Mouse (Mus musculus) lung, embryonic 14.5 days (tissue): Measurements from ENCODE around the gene Ctdsp1. TPM values are rescaled to one million over a fixed set of nuclear protein-coding genes. Genes with fewer than 3 reads are reported as not detected.

Experiments used
- ATAC-seq: fragments of 200-750 bp; cut with Nextera tagmentation; 2 replicates; pipeline ENCODE4 v1.8.0; 2017; ENCODE audit warnings: mild to moderate bottlenecking, moderate TSS enrichment, moderate library complexity; ENCODE audit not compliant: insufficient read depth
- DNase-seq: peaks from one replicate; pipeline ENCODE4 v3.0.0-alpha.2; 2015
- H3K27ac ChIP-seq: fragments of 300-500 bp; sonication (generic); 2 replicates; pipeline ENCODE4 v1.5.1; 2014; ENCODE audit warnings: low read depth, mild to moderate bottlenecking, moderate library complexity
- H3K27me3 ChIP-seq: fragments of 300-500 bp; sonication (generic); 2 replicates; pipeline ENCODE4 v1.6.1; 2014; ENCODE audit warnings: low read length, control low read depth; ENCODE audit not compliant: insufficient read depth
- H3K36me3 ChIP-seq: fragments of 300-500 bp; sonication (generic); 2 replicates; pipeline ENCODE4 v1.6.1; 2014; ENCODE audit warnings: control low read depth; ENCODE audit not compliant: insufficient read depth
- H3K4me1 ChIP-seq: fragments of 300-500 bp; sonication (generic); 2 replicates; pipeline ENCODE4 v1.6.1; 2014; ENCODE audit warnings: antibody characterized with exemption, control low read depth; ENCODE audit not compliant: insufficient read depth
- H3K4me2 ChIP-seq: fragments of 300-500 bp; sonication (generic); 2 replicates; pipeline ENCODE4 v1.6.1; 2014; ENCODE audit warnings: mild to moderate bottlenecking
- H3K4me3 ChIP-seq: fragments of 300-500 bp; sonication (generic); 2 replicates; pipeline ENCODE4 v1.5.1; 2014; ENCODE audit warnings: low read depth, low read length
- H3K9ac ChIP-seq: fragments of 300-500 bp; sonication (generic); 2 replicates; pipeline ENCODE4 v1.6.1; 2014
- H3K9me3 ChIP-seq: fragments of 300-500 bp; sonication (generic); 2 replicates; pipeline ENCODE4 v1.6.1; 2016; ENCODE audit warnings: low read depth, low read length, control low read depth
- CTCF ChIP-seq: IDR thresholded peaks from 2 replicates; pipeline ENCODE4 v1.5.1; 2016; ENCODE audit warnings: antibody characterized with exemption, low read depth
- WGBS: fragments of 180-500 bp; shearing (Covaris S2); extraction: QIAGEN DNeasy Blood & Tissue Kit; methylation state at CpG from one replicate; pipeline ENCODE4 v1.1.7; 2014; 5-methylcytosine and 5-hydroxymethylcytosine counted together
- polyA plus RNA-seq: library from polyadenylated mRNA; unstranded; fragments of >200 nt; fragmentation: Nextera tagmentation; extraction: Ambion mirVana; gene quantifications from 2 replicates; pipeline ENCODE4 v1.2.1, GENCODE M21; 2014

Ctdsp1 gene
- polyA plus RNA-seq, 1 experiment from 2014 or later = 102 TPM

DNA sequence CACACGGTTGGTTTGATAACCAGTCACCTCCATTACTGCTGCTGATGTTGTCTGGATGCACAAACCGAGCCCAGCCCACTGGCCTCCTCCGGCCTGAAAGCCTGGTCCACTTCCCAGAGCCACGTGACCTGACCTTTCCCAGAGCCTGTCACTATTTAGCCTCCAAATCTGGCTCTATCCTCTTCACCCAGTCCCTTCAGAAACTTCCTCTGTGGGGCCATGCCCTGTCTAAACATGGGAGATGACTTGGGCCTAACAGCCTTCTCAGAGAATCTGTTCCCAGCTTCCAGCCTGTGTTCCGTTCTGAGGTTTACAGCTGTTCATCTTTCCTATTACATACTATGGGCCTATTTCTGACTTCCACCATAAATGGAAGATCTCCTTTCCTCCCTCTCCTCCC, 27.9 kb upstream of the Ctdsp1 start:
- H3K4me1 ChIP-seq = peaks cover 6% of the 10 kb centered on the region; the same call in 1 of the 2 replicates
- H3K9me3 ChIP-seq = no peaks in the 10 kb centered on the region
- no peaks in the 10 kb centered on the region for H3K27me3 ChIP-seq
- no peak overlapping the region for H3K4me2 ChIP-seq
- H3K4me3 ChIP-seq = no peak overlapping the region
- no peak overlapping the region for H3K9ac ChIP-seq
- no peak overlapping the region for H3K27ac ChIP-seq
- no peak for TF ChIP-seq CTCF
- H3K36me3 ChIP-seq = no peaks in the 10 kb centered on the region
- WGBS = 66% methylated on average over 5 of the region's 5 CpGs
- ATAC-seq (no peak), DNase-seq (no peak)

DNA sequence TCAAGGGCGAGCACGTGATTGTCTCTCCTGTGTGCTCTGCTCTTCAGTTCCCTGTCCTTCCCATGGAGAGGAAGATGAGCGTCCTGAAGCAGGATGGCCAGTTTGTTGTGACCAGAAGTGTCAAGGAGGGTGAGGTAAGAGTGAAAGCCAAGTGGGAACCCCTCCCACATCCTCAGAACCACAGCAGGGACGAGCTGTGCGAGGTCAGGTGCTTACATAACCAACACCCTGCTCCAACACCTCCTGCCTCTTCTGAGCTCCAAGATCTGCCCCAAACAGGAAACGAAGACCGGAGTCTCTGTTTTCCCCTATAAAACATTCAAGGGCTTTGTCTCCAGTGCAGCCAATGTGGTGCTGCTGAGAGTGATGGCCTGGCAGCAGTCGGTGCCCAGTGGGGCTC, 27.0 kb upstream of the Ctdsp1 start:
- ATAC-seq (no peak), DNase-seq (no peak)
- Histone ChIP-seq H3K9ac (no peak overlapping the region), H3K4me1 (peaks cover 6% of the 10 kb centered on the region; the same call in 1 of the 2 replicates), H3K4me3 (no peak overlapping the region), H3K9me3 (no peaks in the 10 kb centered on the region), H3K4me2 (no peak overlapping the region), H3K27ac (no peak overlapping the region), H3K27me3 (no peaks in the 10 kb centered on the region), H3K36me3 (no peaks in the 10 kb centered on the region)
- TF ChIP-seq CTCF = no peak
- WGBS = 57% methylated on average over 8 of the region's 8 CpGs

DNA sequence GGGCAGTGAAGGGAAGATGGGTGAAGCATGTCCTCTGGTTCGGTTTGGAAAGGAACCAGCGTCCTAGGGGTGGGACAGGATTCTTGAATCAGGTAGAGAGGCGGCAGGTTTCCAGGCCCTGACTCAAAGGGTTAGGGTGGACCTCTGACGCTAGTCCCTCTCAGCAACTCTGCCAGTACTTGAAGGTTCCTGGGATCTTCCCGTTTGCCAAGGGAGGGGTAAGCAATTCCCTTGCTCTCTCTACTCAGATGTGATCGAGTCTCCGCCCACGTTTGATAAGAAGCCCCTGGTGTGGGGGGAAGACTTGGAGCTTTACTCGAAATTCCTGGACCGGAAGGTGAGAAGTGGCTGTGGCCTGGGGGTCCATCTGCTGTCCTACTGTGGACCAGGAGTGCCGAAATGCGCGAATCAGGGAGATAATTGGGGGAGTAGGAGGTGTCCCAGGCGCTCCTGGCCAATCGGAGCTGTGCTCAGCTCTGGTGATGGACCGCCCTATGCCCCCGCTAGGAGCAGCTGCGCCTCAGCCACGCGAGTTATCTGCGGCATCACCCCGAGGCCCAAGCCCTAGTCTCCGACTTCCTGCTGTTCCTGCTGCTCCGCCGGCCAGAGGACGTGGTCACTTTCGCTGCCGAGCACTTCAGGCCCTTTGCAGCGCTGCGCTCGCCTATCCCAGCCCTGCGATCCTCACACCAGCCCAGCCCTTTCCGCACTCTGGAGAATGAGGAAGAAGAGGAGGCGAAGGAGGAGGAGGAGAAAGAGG, 23.2 kb upstream of the Ctdsp1 start:
- H3K36me3 ChIP-seq = no peaks in the 10 kb centered on the region
- H3K4me1 ChIP-seq = peaks cover 6% of the 10 kb centered on the region; the same call in 1 of the 2 replicates
- H3K4me2 ChIP-seq = peak overlapping the region; percentile 67
- H3K9me3 ChIP-seq = no peaks in the 10 kb centered on the region
- no peaks in the 10 kb centered on the region for H3K27me3 ChIP-seq
- no peak overlapping the region for H3K27ac ChIP-seq
- ATAC-seq (peak; percentile 92), DNase-seq (peak; percentile 79)
- peak overlapping the region; percentile 44; the same call in 1 of the 2 replicates for H3K9ac ChIP-seq
- peak; percentile 42 for TF ChIP-seq CTCF
- 9% methylated on average over 34 of the region's 34 CpGs for WGBS
- H3K4me3 ChIP-seq = peak overlapping the region; percentile 27

- Histone ChIP-seq H3K9ac (no peak overlapping the region), H3K9me3 (no peaks in the 10 kb centered on the region), H3K27me3 (no peaks in the 10 kb centered on the region), H3K4me1 (peaks cover 6% of the 10 kb centered on the region; the same call in 1 of the 2 replicates), H3K4me2 (no peak overlapping the region), H3K4me3 (no peak overlapping the region), H3K36me3 (no peaks in the 10 kb centered on the region), H3K27ac (no peak overlapping the region)
- ATAC-seq (no peak), DNase-seq (no peak)
- no peak for TF ChIP-seq CTCF
- 30% methylated on average over 4 of the region's 4 CpGs for WGBS
These were observed 21.3 kb upstream of the Ctdsp1 start for GRCm38 (mm10) chr1:74370040-74370439.

- Histone ChIP-seq H3K27ac (no peak overlapping the region), H3K4me3 (no peak overlapping the region), H3K27me3 (no peaks in the 10 kb centered on the region), H3K4me1 (no peaks in the 10 kb centered on the region), H3K9ac (no peak overlapping the region), H3K36me3 (no peaks in the 10 kb centered on the region), H3K9me3 (no peaks in the 10 kb centered on the region), H3K4me2 (no peak overlapping the region)
- 45% methylated on average over 4 of the region's 4 CpGs for WGBS
- no peak for ATAC-seq
- TF ChIP-seq CTCF = no peak
- DNase-seq = no peak
These were observed 17.9 kb upstream of the Ctdsp1 start for GRCm38 (mm10) chr1:74373372-74373771.

GRCm38 (mm10) chr1:74374980-74375379, 16.3 kb upstream of the Ctdsp1 start, which contains the start of gene Slc11a1:
Slc11a1 (plus strand) TSS chr1:74375195.
- no peak within 1 kb of the TSS for H3K4me2 ChIP-seq
- no peaks in the 10 kb centered on the region for H3K4me1 ChIP-seq
- DNase-seq (no peak), ATAC-seq (no peak)
- H3K9ac ChIP-seq = no peak within 1 kb of the TSS
- H3K36me3 ChIP-seq = no peaks in the 10 kb centered on the region
- TF ChIP-seq CTCF = no peak
- no peak within 1 kb of the TSS for H3K27ac ChIP-seq
- WGBS = 64% methylated on average over 8 of the region's 8 CpGs
- H3K4me3 ChIP-seq = no peak within 1 kb of the TSS
- no peaks in the 10 kb centered on the region for H3K27me3 ChIP-seq
- no peaks in the 10 kb centered on the region for H3K9me3 ChIP-seq

DNA sequence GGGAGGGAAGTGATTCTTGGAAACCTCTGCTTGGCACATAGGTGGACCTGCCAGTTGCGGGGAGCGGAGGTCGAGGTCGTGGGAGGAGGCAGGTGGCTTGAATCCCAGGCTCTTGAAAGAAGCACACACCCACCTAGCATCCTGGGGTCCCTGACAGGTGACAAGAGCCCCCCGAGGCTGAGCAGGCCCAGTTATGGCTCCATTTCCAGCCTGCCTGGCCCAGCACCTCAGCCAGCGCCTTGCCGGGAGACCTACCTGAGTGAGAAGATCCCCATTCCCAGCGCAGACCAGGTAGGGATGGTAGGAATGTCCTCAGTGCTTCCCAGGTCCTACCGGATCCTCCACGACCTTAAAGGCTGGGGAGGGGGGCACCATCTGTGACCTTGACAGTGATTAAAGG, 15.7 kb upstream of the Ctdsp1 start:
- Histone ChIP-seq H3K4me3 (no peak overlapping the region), H3K4me2 (no peak overlapping the region), H3K27ac (no peak overlapping the region), H3K36me3 (no peaks in the 10 kb centered on the region), H3K4me1 (no peaks in the 10 kb centered on the region), H3K9ac (no peak overlapping the region), H3K9me3 (no peaks in the 10 kb centered on the region), H3K27me3 (no peaks in the 10 kb centered on the region)
- WGBS = 74% methylated on average over 10 of the region's 10 CpGs
- no peak for ATAC-seq
- no peak for TF ChIP-seq CTCF
- no peak for DNase-seq
